Mouse (Mus musculus) adrenal gland, postnatal 14 days (tissue): ENCODE data around the gene Slc9b1. TPM values are rescaled to one million over a fixed set of nuclear protein-coding genes. Genes with fewer than 3 reads are reported as not detected.
A peak's percentile ranks its signal among the peaks of the same experiment; 100 is the strongest.

Experiments used
- DNase-seq: peaks from one replicate; pipeline ENCODE4 v3.0.0; 2021; ENCODE audit warnings: mixed read lengths
- total RNA-seq: library from RNA; stranded (reverse); gene quantifications from 2 replicates; pipeline ENCODE4 v1.2.3, GENCODE M21; 2021

Slc9b1 gene
- total RNA-seq, 1 experiment from 2014 or later, result 1.3 TPM

GRCm38 (mm10) chr3:135438913-135439531 is 91.2 kb downstream of the Slc9b1 start:
- DNase-seq, result peak; percentile 92

DNA sequence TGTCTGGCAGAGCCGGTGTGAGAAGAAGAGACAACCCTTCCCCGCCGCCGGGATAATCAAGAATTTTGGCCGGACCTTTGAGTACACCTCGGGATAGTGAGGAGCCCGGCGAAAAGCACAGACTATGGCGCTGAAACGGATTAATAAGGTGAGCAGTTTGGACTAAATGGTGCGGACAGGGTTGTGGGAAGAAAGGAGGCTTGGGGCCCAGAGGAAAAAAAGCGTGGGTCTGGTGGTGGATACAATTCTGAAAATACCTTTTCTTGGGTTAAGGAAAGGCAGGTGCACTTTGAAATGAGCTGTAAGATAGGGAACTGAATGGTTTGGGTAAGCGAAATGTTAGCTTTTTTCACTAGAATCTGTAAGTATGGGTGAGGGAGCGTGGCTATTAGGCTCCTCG is 91.8 kb downstream of the Slc9b1 start:
- DNase-seq, result no peak

DNA sequence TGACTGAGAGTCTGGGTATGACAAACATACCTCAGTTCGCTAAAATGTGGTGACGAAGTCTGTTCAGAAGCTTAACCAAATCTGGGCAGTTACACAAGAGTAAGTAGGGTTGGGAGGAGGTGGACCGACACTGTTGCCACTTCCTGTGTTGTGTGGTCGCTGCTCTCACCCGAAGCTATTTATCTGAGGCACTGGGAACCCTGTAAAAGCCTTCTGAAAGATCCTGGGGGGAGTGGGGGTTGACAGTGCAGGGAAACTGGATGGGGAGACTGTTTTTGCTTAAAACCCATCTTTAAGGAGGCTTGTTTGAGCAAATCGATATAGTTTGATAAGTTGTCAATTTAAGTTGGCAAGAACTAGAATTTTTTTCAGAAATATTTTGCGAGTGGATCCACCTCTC is 92.4 kb downstream of the Slc9b1 start:
- peak; percentile 66 for DNase-seq

- DNase-seq, result peak; percentile 11
Measured at GRCm38 (mm10) chr3:135440621-135441020, 92.8 kb downstream of the Slc9b1 start.

DNA sequence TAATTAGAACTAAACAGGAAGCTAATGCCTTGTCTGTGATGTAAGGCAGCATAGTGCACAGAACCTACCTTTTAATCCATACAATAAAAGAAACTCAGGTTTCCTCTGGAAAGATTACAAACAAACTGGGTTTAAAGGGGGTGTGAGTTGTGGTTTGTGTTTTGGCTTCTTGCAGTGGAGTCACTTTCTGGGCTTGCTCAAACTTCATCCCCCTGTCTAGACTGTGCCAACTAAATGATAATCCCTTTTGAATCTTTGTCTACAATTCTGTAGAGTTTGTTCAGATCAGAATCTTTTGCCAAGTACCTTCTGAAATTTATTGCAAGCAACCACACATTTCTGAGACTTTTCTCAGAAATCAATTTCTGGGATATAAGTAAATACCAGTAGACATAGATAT is 97.1 kb downstream of the Slc9b1 start:
- DNase-seq, result no peak

Other genes starting within 250 kb of the Slc9b1 start
- 6.3 and 8.7 TPM in 2 replicates for gene Cenpe, start 135.5 kb upstream of the Slc9b1 start, total RNA-seq
- gene Bdh2, start 66.8 kb upstream of the Slc9b1 start, total RNA-seq, result 3.0 and 4.1 TPM in 2 replicates
- 0.85 and 1.4 TPM in 2 replicates for gene Slc9b2, start 40.3 kb upstream of the Slc9b1 start, total RNA-seq
- gene Cisd2, start 75.9 kb downstream of the Slc9b1 start, total RNA-seq, result 30.2 and 31.1 TPM in 2 replicates
- gene Ube2d3, start 90.1 kb downstream of the Slc9b1 start, total RNA-seq, result 378 and 407 TPM in 2 replicates
- gene Manba, start 137.6 kb downstream of the Slc9b1 start, total RNA-seq, result 11.9 and 16.2 TPM in 2 replicates